Mouse (Mus musculus) lung, adult 2 months (tissue): ENCODE results near the gene Hk3.

ENCODE experiments used
- CTCF ChIP-seq: fragments of 200-500 bp; IDR thresholded peaks from 2 replicates; pipeline ENCODE4 v1.5.1; 2011; ENCODE audit warnings: mild to moderate bottlenecking, low read length, control low read depth; ENCODE audit not compliant: insufficient read depth
- POLR2A ChIP-seq: fragments of 200-500 bp; IDR thresholded peaks from 2 replicates; pipeline ENCODE4 v1.6.1; 2011; ENCODE audit warnings: low read depth, mild to moderate bottlenecking, control low read depth, low read length, borderline replicate concordance; ENCODE audit errors: extremely low read depth

DNA sequence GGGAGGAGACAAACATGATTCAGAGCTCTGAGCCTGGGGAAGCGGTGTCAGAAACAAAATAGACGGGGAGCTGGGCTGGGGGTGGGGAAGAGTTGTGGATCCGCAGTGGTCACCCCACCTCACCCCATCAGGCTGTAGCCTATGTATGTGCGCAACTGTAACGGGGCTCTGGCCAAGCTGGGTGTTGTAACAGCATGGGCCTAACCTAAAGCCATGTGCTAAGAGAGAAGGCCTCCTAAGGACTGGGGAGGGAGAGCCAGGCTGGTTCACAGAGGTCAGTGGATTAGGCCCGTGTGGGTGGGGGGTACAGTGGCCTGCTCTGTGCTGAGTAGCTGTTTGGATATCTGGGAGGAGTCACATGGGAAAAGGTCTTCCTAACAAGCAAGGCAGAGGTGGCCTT is 61.3 kb downstream of the Hk3 start:
- TF ChIP-seq CTCF (no peak), POLR2A (no peak)
